Mouse (Mus musculus): Measurements from ENCODE around the gene 9230112D13Rik.

The 9230112D13Rik gene

DNA sequence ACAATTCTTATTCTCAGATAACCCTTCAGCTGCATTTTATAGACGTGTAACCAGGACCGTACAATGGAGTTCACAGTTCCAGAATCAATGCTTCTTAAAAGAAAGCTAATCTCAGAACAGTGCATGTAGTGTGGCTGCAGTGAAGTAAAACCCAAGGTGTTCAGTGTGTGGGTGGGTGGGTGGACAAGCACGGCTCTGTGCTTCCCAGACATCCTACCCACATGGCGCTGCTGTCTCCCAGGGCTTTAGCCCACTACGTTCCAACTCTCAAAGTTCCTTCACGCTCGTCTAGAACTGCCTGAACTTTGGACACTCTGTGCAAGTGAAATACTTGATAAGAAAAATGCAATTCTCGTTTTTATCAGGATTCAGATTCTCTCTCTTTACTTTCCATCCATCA, at the start of gene 9230112D13Rik:
Gene 9230112D13Rik (minus strand): TSS at position 101 of the 400 bp plus-strand sequence.
- DNase-seq, result no peak

- no peak for DNase-seq
Measured at GRCm38 (mm10) chr14:34571610-34572387, 49.2 kb upstream of the 9230112D13Rik start.

DNA sequence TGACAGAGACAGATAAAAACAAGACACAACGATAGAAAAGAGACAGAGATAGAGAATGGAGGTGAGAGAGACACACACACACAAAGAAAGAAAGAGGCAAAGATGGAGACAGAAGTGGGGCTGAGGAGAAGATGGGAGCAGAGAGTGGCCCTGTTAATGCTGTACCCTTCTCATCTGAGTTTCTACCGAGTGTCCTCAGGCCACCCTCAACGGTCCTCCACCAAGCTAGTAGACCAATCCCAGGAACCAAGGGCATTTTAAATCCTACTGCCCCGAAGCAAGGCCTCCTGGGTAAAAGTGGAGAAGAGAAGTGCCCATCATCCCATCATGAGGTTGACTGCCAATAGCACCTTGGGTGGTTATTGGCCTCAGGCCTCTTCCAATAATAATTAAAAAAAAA, 48.3 kb upstream of the 9230112D13Rik start:
- no peak for DNase-seq

DNA sequence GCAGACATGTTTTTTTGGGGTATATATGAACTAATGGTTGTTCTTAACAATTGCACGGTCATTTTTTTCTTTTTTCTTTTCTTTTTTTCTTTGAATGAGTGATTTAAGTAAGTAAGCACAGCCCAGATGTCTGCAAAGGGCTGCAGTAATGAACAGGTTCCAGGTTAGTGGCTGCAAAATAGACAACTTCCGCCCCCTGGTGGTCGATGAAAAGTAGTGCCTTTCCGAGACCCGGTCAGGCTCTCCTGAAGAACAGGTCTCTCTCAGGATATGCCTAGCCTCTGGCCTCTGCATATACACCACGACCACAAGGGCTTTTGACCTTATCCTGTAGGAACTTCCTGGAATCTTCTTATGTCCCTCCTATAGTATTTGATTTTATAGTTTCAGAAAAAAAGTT, 47.7 kb upstream of the 9230112D13Rik start:
- peak; percentile 88 for DNase-seq

- DNase-seq, result no peak
Measured at GRCm38 (mm10) chr14:34569534-34570194, 47.1 kb upstream of the 9230112D13Rik start.

DNA sequence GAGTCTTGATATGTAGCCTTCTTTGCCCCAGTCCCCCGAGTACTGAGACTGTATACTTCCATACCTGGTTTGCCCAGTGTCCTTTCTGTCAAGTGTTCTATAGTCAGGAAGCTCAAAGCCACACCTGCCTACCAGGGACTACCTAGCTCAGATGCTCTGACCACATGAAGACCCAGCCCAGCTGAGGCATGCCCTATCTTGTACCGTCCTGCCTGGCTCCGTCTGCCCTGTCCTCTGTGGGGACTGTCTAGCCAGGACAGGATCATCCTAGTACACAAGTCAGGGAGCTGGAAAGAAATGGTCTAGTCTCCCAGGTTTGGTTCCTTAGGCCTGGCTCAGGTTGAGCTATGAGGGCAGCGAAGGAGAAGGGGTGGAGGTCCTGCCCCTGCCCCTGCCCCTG, 46.0 kb upstream of the 9230112D13Rik start:
- DNase-seq, result no peak

DNA sequence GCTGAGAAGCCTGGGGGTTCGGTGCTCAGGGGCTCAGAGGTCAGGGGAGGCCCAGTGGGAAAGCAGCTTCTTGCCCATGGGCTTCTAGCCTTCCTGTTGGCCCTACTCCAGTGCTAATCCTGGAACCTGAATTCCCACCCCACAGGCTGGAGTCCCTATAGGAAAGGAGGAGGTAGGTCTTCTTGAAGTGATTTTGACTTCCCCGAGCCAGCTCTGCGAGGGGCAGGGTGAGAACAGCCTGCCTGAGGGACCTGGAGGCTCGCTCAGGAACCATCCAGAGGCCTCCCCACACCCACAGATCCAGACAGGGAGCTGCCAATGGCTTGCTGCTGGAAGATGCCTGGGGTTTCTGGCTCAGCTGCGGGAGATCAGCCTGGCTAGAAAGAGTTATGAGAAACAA, 45.1 kb upstream of the 9230112D13Rik start:
- DNase-seq, result no peak

- DNase-seq, result no peak
Measured at GRCm38 (mm10) chr14:34566530-34566929, 43.9 kb upstream of the 9230112D13Rik start.

DNA sequence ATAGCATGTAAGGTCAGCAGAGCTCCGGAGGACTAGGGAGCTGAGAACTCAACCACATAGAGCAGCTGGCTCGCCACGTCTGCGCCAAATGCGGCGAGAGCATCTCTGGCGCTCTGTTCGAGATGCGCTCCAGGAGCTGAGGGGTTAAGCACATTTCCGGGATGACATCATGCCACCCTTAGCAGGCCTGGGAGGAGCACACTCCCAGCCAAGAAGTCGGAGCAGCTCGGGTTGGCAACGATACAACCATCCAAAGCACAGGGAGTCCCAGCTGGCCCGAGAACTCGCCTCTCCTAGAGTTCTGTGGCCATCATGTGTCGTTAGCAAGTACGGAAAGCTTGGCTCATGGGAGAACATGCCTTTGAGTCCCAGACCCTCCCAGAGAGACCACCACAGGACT, 43.1 kb upstream of the 9230112D13Rik start:
- DNase-seq, result peak; percentile 75

DNA sequence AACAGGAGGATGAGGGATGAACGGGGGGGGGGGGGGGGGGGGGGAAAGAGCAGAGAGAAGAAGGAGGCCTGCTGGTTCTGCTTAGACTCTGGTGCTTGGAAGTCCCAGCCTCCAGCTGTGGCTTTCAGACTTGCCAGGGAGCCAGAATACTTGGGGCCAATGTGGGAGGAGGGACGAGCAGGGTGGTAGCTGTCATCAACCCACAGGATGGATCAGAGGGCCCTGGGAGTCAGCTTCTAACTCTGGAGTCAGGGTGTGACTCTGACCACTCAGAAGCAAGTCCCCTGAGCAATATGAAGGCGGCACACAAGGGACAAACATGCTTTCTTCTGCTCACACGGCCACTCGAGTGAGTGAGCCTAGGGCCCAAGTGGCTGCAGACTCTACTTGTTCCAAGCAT, 42.0 kb upstream of the 9230112D13Rik start:
- no peak for DNase-seq

DNA sequence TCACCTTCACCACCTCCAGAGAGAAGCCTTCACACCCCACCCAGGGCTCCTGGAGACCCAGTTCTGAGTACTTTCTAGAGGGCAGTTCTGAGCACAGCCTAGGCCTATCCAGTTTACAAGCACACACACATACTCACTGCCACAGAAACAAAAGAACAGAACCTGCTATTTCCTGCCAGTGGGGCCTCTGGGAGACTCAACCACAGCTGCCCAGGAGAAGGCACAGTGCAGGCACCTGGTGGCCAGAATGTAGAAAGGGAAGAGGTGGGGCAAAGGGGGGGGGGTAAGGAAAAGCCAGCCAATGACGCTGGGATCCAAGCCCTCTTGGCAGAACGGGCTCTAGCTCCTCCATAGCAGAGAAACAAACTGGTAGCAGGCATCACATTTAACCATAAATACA, 39.8 kb upstream of the 9230112D13Rik start:
- no peak for DNase-seq

DNA sequence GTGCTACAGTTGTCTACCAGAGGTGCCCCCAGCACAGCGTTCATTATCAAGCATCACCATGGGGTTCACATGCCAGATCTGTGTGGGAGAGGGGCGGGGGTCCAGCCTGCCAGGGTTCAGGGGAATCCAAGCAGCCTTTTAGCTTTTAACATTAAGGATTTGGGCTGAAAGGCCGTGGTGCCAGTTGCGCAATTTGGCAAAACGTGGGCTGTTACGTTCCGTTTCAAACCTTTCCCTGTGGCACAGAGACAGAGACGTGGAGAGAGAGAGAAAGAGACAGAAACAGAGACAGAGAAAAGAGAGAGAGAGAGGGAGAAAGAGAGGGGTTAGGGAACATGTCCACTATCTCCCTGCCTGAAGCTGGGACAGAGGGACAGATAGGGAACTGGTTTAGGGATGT, 39.0 kb upstream of the 9230112D13Rik start:
- no peak for DNase-seq

- DNase-seq, result no peak
Measured at GRCm38 (mm10) chr14:34558947-34559346, 36.3 kb upstream of the 9230112D13Rik start.

GRCm38 (mm10) chr14:34555211-34555610, 32.6 kb upstream of the 9230112D13Rik start:
- no peak for DNase-seq

- peak; percentile 49 for DNase-seq
Measured at GRCm38 (mm10) chr14:34554047-34554446, 31.4 kb upstream of the 9230112D13Rik start.

DNA sequence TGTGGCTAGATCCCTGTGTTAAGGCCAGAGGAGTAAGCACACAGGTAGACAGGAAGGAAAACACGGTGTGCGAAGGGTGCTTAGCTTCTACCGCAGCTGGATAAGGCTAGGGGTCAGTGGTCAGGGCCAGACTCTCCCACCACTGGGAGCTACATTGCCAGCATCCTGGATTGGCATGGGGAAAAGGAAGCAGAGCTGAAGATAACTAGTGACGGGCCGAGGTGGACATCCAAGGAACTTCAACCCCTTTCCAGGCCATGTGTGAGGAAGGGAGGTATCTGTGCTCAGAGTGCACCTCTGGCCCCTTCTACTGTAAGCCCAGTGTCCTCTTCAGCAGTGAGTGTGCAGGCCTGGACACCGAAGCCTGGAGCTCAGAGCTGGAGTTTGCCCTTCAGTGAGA, 30.9 kb upstream of the 9230112D13Rik start:
- no peak for DNase-seq

DNA sequence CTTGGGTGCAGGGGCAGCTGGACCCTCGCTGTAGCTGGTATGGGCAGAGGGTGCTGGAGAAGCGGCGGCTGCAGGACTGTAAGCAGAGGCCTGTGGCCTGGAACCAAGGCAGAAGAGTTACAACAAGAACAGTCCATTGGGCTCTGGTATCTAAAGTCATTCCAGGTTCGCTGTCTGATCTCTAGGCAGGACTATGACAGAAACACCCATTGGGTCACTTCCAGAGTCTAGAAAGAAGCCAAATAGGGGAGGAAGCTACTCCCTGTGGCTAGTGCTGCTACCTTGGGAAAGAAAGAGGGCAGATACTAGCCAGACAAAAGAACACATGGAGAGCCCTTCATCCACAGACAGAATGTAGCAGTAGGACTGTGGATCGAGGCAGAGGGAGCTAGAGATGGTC, 29.6 kb upstream of the 9230112D13Rik start:
- DNase-seq, result no peak

- DNase-seq, result peak; percentile 90
Measured at GRCm38 (mm10) chr14:34549004-34549671, 26.5 kb upstream of the 9230112D13Rik start.

DNA sequence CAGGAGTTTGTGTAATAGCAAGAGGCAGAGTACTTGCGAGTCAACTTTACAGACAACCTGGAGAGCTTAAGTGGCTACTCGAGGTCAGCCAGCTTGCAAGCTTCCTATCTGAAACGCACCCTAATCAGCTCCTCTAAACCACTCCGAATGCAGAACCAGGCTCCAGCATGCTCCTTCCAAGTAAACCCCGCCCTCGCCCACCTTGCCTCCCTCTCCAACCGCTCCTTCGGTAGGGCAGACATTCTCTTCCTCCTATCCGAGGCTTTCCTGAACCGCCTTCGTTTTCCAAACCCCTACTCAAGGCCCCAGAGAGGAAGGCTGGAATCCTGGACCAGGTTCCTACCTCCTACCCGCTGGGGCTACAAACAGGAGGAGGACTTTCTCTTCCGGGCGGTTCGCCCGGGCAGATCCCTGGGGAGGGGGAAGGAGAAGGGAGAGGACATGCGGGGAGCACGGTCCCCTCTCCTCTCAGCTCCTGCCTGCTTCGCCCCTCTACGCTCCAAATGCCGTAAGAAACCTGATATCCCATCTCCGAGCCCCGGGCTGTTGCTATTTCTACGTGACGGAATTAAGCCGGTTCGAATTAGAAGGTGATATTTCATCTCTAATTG, 25.9 kb upstream of the 9230112D13Rik start:
- DNase-seq, result peak; percentile 61

DNA sequence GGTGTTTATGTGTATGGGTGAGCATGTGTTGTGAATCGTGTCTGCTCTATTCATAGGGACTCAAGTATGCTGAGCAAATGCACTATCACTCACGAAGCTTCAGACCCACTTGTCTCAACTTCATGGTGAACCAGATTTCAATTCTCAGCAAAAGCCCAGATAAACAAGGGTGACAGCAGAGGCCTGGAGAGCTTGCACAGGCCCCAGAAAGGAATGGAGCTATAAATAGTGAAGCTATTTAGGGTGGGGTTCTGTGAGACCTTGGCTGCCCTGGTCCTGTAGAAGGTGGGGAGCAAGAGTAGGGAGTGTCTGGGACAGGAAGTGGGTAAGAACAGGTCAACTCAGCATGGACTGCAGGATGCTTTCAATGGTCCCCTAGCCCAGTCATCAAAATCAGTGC, 21.9 kb upstream of the 9230112D13Rik start:
- DNase-seq, result no peak

- DNase-seq, result no peak
Measured at GRCm38 (mm10) chr14:34544001-34544400, 21.4 kb upstream of the 9230112D13Rik start.

DNA sequence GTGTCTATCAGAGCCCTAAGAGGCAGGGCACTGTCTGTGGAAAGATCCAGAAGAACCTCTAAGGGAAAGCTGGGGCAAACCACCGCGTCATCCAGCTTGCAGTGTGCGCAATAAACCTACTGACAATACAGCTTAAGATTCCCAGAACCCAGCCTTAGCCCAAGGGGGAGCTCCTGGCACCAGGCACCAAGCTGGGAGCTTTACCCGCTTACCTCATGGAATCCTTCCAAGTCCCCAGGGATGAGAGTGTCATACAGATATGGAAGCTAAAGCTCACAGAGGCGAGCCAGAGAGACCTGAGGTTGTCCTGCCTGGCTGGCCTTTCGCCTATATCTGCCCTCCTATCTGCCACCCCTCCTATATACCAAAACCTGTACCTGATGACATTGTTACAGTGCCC, 21.0 kb upstream of the 9230112D13Rik start:
- no peak for DNase-seq

GRCm38 (mm10) chr14:34541896-34542295, 19.3 kb upstream of the 9230112D13Rik start:
- no peak for DNase-seq
